18 mouse cellular contexts compared by ENCODE assay signal in genomic region chr6:72641218-72641954, GRCm38 (mm10). TPM values are rescaled to one million over a fixed set of nuclear protein-coding genes. Genes with fewer than 3 reads are reported as not detected.
A peak's percentile ranks its signal among the peaks of the same experiment; 100 is the strongest.
DNase-seq lines count a peak whose midpoint lies in the region; ATAC-seq lines count a peak whose summit lies in the region.
"Had no signal": no experiment of that assay in that cellular context is flagged by ENCODE, and none has a peak within 500 bp of the region (broad histone marks: within the 10 kb centered on the region; RNA-seq: fewer than 3 reads in every experiment).

No protein-coding gene starts in this region.

- H3K27ac ChIP-seq in limb, embryonic 12.5 days = peak overlapping the region; percentile 41
- no peak overlapping the region for H3K27ac ChIP-seq in limb, embryonic 10.5 days
- no peak overlapping the region for H3K27ac ChIP-seq in intestine, embryonic 16.5 days (ENCODE audit: low read length)
- peak overlapping the region; percentile 48 for H3K27ac ChIP-seq in stomach, embryonic 15.5 days
- H3K27ac ChIP-seq: limb, embryonic 15.5 days; midbrain, embryonic 10.5 days had no signal

- DNase-seq in limb, embryonic 10.5 days (ENCODE audit: low spot score) = no peak
- peak; percentile 32 for DNase-seq in ES-CJ7 (ENCODE audit: low read depth, low spot score)
- DNase-seq in thymus, postnatal 14 days = no peak
- DNase-seq in kidney, postnatal 4 days = no peak
- DNase-seq: adrenal gland, adult 8-10 months; cerebellum, adult 11-12 months; cerebellum, postnatal 25 days; kidney, adult 11 months; kidney, postnatal 14 days; right cerebral cortex, postnatal 25 days; thymus, adult 2 months had no signal

- H3K4me2 ChIP-seq in limb, embryonic 12.5 days = no peak overlapping the region
- no peak overlapping the region for H3K4me2 ChIP-seq in intestine, embryonic 16.5 days (ENCODE audit: low read depth, low read length)
- H3K4me2 ChIP-seq in stomach, embryonic 15.5 days = no peak overlapping the region
- H3K4me2 ChIP-seq: limb, embryonic 15.5 days had no signal

- H3K9ac ChIP-seq in limb, embryonic 12.5 days (replicated peaks) = no peak overlapping the region
- no peak overlapping the region for H3K9ac ChIP-seq in intestine, embryonic 16.5 days (ENCODE audit: low read depth, low read length)
- H3K9ac ChIP-seq in stomach, embryonic 15.5 days = no peak overlapping the region
- H3K9ac ChIP-seq: limb, embryonic 15.5 days had no signal

- H3K36me3 ChIP-seq in limb, embryonic 12.5 days = peaks cover 10% of the 10 kb centered on the region
- H3K36me3 ChIP-seq in limb, embryonic 10.5 days = peaks cover 24% of the 10 kb centered on the region
- H3K36me3 ChIP-seq in intestine, embryonic 16.5 days (ENCODE audit: control insufficient read depth, insufficient read depth, low read length) = no peaks in the 10 kb centered on the region
- no peaks in the 10 kb centered on the region for H3K36me3 ChIP-seq in stomach, embryonic 15.5 days

- 84% methylated on average over 18 of the region's 18 CpGs for WGBS in limb, embryonic 12.5 days
- 87% methylated on average over 18 of the region's 18 CpGs for WGBS in limb, embryonic 10.5 days
- WGBS in intestine, embryonic 16.5 days = 67% methylated on average over 18 of the region's 18 CpGs
- 69% methylated on average over 18 of the region's 18 CpGs for WGBS in stomach, embryonic 15.5 days

- no peaks in the 10 kb centered on the region for H3K27me3 ChIP-seq in limb, embryonic 12.5 days
- H3K27me3 ChIP-seq in limb, embryonic 10.5 days (ENCODE audit: low read depth, poor library complexity, severe bottlenecking) = no peaks in the 10 kb centered on the region
- H3K27me3 ChIP-seq in intestine, embryonic 16.5 days (replicated peaks; ENCODE audit: control insufficient read depth, insufficient read depth, low read length) = no peaks in the 10 kb centered on the region
- H3K27me3 ChIP-seq in stomach, embryonic 15.5 days (replicated peaks) = no peaks in the 10 kb centered on the region
- H3K27me3 ChIP-seq: limb, embryonic 15.5 days had no signal

- peaks cover 8% of the 10 kb centered on the region for H3K4me1 ChIP-seq in limb, embryonic 12.5 days (replicated peaks)
- H3K4me1 ChIP-seq in limb, embryonic 10.5 days = peaks cover 2% of the 10 kb centered on the region
- peaks cover 3% of the 10 kb centered on the region for H3K4me1 ChIP-seq in intestine, embryonic 16.5 days (ENCODE audit: control insufficient read depth, insufficient read depth, low read length)
- H3K4me1 ChIP-seq in stomach, embryonic 15.5 days = peaks cover 7% of the 10 kb centered on the region

- no peak overlapping the region for H3K4me3 ChIP-seq in limb, embryonic 12.5 days (replicated peaks)
- H3K4me3 ChIP-seq in limb, embryonic 10.5 days = no peak overlapping the region
- H3K4me3 ChIP-seq in intestine, embryonic 16.5 days (ENCODE audit: low read length) = no peak overlapping the region
- H3K4me3 ChIP-seq in stomach, embryonic 15.5 days (replicated peaks) = no peak overlapping the region
- H3K4me3 ChIP-seq: erythroblast, embryonic 14.5 days; limb, embryonic 15.5 days; midbrain, embryonic 10.5 days had no signal

- no peak for ATAC-seq in limb, embryonic 12.5 days (ENCODE audit: insufficient number of reproducible peaks, insufficient read depth, low FRiP score, low TSS enrichment, low read depth)
- ATAC-seq in intestine, embryonic 16.5 days = peak; percentile 52
- ATAC-seq in stomach, embryonic 15.5 days (ENCODE audit: insufficient read depth, low FRiP score, low read depth) = peak; percentile 87
- ATAC-seq: forebrain, embryonic 16.5 days had no signal

- H3K9me3 ChIP-seq in limb, embryonic 12.5 days = no peaks in the 10 kb centered on the region
- no peaks in the 10 kb centered on the region for H3K9me3 ChIP-seq in limb, embryonic 10.5 days (replicated peaks)
- H3K9me3 ChIP-seq in intestine, embryonic 16.5 days (ENCODE audit: control insufficient read depth, low read length) = no peaks in the 10 kb centered on the region
- no peaks in the 10 kb centered on the region for H3K9me3 ChIP-seq in stomach, embryonic 15.5 days
- H3K9me3 ChIP-seq: limb, embryonic 15.5 days; midbrain, embryonic 10.5 days had no signal

RNA-seq across cellular contexts. Expression of gene Tgoln1, which starts 24.6 kb away (rescaled TPM):
- polyA plus RNA-seq in limb, embryonic 12.5 days (2016; fragmentation: Nextera tagmentation; extraction: Ambion mirVana) = 20.9 and 21.7 TPM in 2 replicates
- polyA plus RNA-seq in limb, embryonic 10.5 days (2016; fragmentation: Nextera tagmentation; extraction: Ambion mirVana) = 22.2 and 24.5 TPM in 2 replicates
- polyA plus RNA-seq in intestine, embryonic 16.5 days (2015; fragmentation: Nextera tagmentation; extraction: Ambion mirVana) = 48.8 and 57.5 TPM in 2 replicates
- 34.0 and 38.4 TPM in 2 replicates for polyA plus RNA-seq in stomach, embryonic 15.5 days (2015; fragmentation: Nextera tagmentation; extraction: Ambion mirVana)

RNA-seq across cellular contexts. Expression of gene Retsat, which starts 43.1 kb away (rescaled TPM):
- 10.8 and 12.4 TPM in 2 replicates for polyA plus RNA-seq in limb, embryonic 12.5 days (2016; fragmentation: Nextera tagmentation; extraction: Ambion mirVana)
- 9.9 and 10.1 TPM in 2 replicates for polyA plus RNA-seq in limb, embryonic 10.5 days (2016; fragmentation: Nextera tagmentation; extraction: Ambion mirVana)
- polyA plus RNA-seq in intestine, embryonic 16.5 days (2015; fragmentation: Nextera tagmentation; extraction: Ambion mirVana) = 41.1 and 44.0 TPM in 2 replicates
- polyA plus RNA-seq in stomach, embryonic 15.5 days (2015; fragmentation: Nextera tagmentation; extraction: Ambion mirVana) = 21.5 and 22.3 TPM in 2 replicates

RNA-seq across cellular contexts. Expression of gene Elmod3, which starts 43.2 kb away (rescaled TPM):
- 14.8 and 15.2 TPM in 2 replicates for polyA plus RNA-seq in limb, embryonic 12.5 days (2016; fragmentation: Nextera tagmentation; extraction: Ambion mirVana)
- polyA plus RNA-seq in limb, embryonic 10.5 days (2016; fragmentation: Nextera tagmentation; extraction: Ambion mirVana) = 14.0 and 14.6 TPM in 2 replicates
- 15.6 and 15.8 TPM in 2 replicates for polyA plus RNA-seq in intestine, embryonic 16.5 days (2015; fragmentation: Nextera tagmentation; extraction: Ambion mirVana)
- polyA plus RNA-seq in stomach, embryonic 15.5 days (2015; fragmentation: Nextera tagmentation; extraction: Ambion mirVana) = 13.7 and 15.9 TPM in 2 replicates

Comparison
In these comparisons a context has a peak if more than half of its experiments do, and no peak if none do; other contexts are left out.
1. H3K27ac ChIP-seq: peak in limb, embryonic 12.5 days (single experiment) and stomach, embryonic 15.5 days (single experiment); none in limb, embryonic 10.5 days (single experiment) and intestine, embryonic 16.5 days (single experiment).